Mouse (Mus musculus) gastrocnemius, postnatal 4 days (tissue): Measurements from ENCODE around the gene Hoxd3. TPM values are rescaled to one million over a fixed set of nuclear protein-coding genes. Genes with fewer than 3 reads are reported as not detected.

Experiments used
- DNase-seq, 2 experiments: peaks; one replicate each; pipeline ENCODE4 v3.0.0; 2021 to 2022; ENCODE audit warnings: low spot score in 2 of 2, mixed read lengths in 2 of 2
- microRNA-seq: library from miRNA; unstranded; fragments of <30 nt; microRNA quantifications from one replicate; pipeline ENCODE4 v1.2.0, GENCODE M21; 2021
- total RNA-seq, 2 experiments: library from RNA; stranded (reverse); gene quantifications; 2 replicates each; pipeline ENCODE4 v1.2.3; 2021

Hoxd3 gene
- total RNA-seq, 2 experiments from 2014 or later, result 0.12 TPM; not detected in 1

- no peak for DNase-seq
Observed at GRCm38 (mm10) chr2:74774359-74774758, 62.6 kb downstream of the Hoxd3 start.

GRCm38 (mm10) chr2:74777536-74778275, 66.0 kb downstream of the Hoxd3 start:
- DNase-seq, result no peak

DNA sequence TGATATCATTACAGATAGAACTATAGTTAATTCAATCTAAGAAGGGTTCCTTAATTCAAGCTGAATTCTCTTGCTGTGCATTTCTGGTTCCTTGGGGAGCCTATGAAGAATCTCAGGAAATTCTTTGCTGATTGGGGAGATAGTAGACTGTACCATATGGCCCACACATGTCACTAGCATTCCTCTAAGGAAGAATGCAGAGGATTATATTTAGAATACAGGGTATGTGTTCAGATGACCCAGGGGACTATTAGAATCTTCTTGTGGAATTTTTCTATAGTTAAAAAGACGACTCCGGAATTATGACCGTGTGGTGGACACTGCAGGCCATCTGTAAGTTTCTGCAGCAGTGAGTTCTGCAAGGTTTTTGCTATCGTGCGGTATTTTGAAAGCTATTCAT, 69.7 kb downstream of the Hoxd3 start:
- DNase-seq, result no peak

DNA sequence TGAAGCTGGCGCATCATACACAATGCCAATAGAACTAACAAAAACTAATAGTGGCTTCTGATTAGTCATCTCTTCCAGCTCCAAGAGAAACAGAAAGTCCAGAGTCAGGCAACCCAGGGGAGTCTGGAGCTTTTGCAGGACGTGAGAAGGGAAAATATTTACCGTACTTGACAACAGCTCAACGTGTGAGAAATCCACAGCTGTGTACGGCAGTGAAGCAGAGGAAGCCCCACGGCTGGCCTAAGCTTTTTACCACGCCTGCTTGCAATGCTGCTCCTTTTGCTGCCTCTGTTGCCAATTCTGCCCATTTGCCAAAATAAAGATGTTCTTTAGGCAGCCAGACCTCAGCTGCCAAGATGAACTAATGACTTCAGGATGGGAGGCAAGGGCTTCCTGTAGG, 83.8 kb downstream of the Hoxd3 start:
- peak in 1 of 2 experiments; percentile 29 for DNase-seq

Small RNAs within 50 kb of the gene (microRNA-seq; reads per million reads assigned to microRNA genes)
- gene Gm44463 (not detected), gene Mir10b (7,736 reads per million, percentile 93 among the genes with 10 or more reads in this experiment)

Other genes starting within 250 kb of the Hoxd3 start
- 10 to 100 TPM; 50.7 to 58.1 TPM for gene Lnpk, start 132.5 kb upstream of the Hoxd3 start, total RNA-seq
- gene Evx2, start 52.4 kb upstream of the Hoxd3 start, total RNA-seq, result under 1 TPM in 1 of 2 experiments, not detected in 1; 0.05 TPM
- gene Hoxd13, start 43.6 kb upstream of the Hoxd3 start, total RNA-seq, result not detected
- not detected for gene Hoxd12, start 36.9 kb upstream of the Hoxd3 start, total RNA-seq
- gene Hoxd11, start 32.4 kb upstream of the Hoxd3 start, total RNA-seq, result 1 to 10 TPM; 1.1 to 1.5 TPM
- gene Hoxd10, start 20.0 kb upstream of the Hoxd3 start, total RNA-seq, result 1 to 10 TPM; 3.0 to 4.9 TPM
- gene Hoxd9, start 14.2 kb upstream of the Hoxd3 start, total RNA-seq, result 10 to 100 TPM in 1 of 2 experiments, 1 to 10 TPM in 1; 9.8 to 12.3 TPM
- gene Hoxd8, start 7.3 kb upstream of the Hoxd3 start, total RNA-seq, result 10 to 100 TPM; 35.9 to 41.6 TPM
- gene Hoxd4, start within 50 bp of the Hoxd3 start, total RNA-seq, result 1 to 10 TPM; 4.1 to 6.1 TPM
- under 1 TPM; 0.47 to 0.74 TPM for gene Gm28230, start 14.8 kb downstream of the Hoxd3 start, total RNA-seq
- gene Hoxd1, start 51.1 kb downstream of the Hoxd3 start, total RNA-seq, result under 1 TPM in 1 of 2 experiments, not detected in 1; 0.20 TPM
- gene Mtx2, start 113.9 kb downstream of the Hoxd3 start, total RNA-seq, result 10 to 100 TPM; 55.1 to 63.0 TPM